Mouse (Mus musculus) kidney, postnatal 36 days (tissue): Measurements from ENCODE around the gene Fgf12.

Experiments used
- DNase-seq, 2 experiments: peaks; one replicate each; pipeline ENCODE4 v3.0.0; 2021 to 2022; ENCODE audit warnings: mixed read lengths in 2 of 2

Fgf12 gene

GRCm38 (mm10) chr16:28610940-28611339 lies 141.9 kb downstream of the Fgf12 start:
- peak; percentile 21 to 68 for DNase-seq

GRCm38 (mm10) chr16:28603155-28603554 lies 149.7 kb downstream of the Fgf12 start:
- no peak for DNase-seq

- no peak for DNase-seq
Observed at GRCm38 (mm10) chr16:28601723-28602122, 151.1 kb downstream of the Fgf12 start.

- DNase-seq, result no peak
Observed at GRCm38 (mm10) chr16:28596112-28596511, 156.8 kb downstream of the Fgf12 start.

GRCm38 (mm10) chr16:28593075-28593915 lies 159.6 kb downstream of the Fgf12 start:
- peak; percentile 39 to 84 for DNase-seq

- DNase-seq, result no peak
Observed at GRCm38 (mm10) chr16:28592466-28592865, 160.4 kb downstream of the Fgf12 start.

- DNase-seq, result no peak
Observed at GRCm38 (mm10) chr16:28591583-28591982, 161.3 kb downstream of the Fgf12 start.

GRCm38 (mm10) chr16:28572212-28572611 lies 180.7 kb downstream of the Fgf12 start:
- no peak for DNase-seq

- no peak for DNase-seq
Observed at GRCm38 (mm10) chr16:28564716-28565217, 188.1 kb downstream of the Fgf12 start.

- DNase-seq, result peak; percentile 6 to 74
Observed at GRCm38 (mm10) chr16:28564075-28564715, 188.7 kb downstream of the Fgf12 start.

GRCm38 (mm10) chr16:28562847-28563246 lies 190.0 kb downstream of the Fgf12 start:
- DNase-seq, result no peak

GRCm38 (mm10) chr16:28555219-28555618 lies 197.6 kb downstream of the Fgf12 start:
- DNase-seq, result no peak

GRCm38 (mm10) chr16:28539423-28539822 lies 213.4 kb downstream of the Fgf12 start:
- DNase-seq, result no peak

- DNase-seq, result peak; percentile 72 to 83
Observed at GRCm38 (mm10) chr16:28517596-28518524, 235.0 kb downstream of the Fgf12 start.

- DNase-seq, result no peak
Observed at GRCm38 (mm10) chr16:28512446-28512845, 240.4 kb downstream of the Fgf12 start.

- no peak for DNase-seq
Observed at GRCm38 (mm10) chr16:28511413-28511812, 241.5 kb downstream of the Fgf12 start.

- no peak for DNase-seq
Observed at GRCm38 (mm10) chr16:28497971-28498607, 254.8 kb downstream of the Fgf12 start.

- no peak for DNase-seq
Observed at GRCm38 (mm10) chr16:28491711-28492110, 261.2 kb downstream of the Fgf12 start.

- peak; percentile 32 to 81 for DNase-seq
Observed at GRCm38 (mm10) chr16:28490515-28490914, 262.4 kb downstream of the Fgf12 start.

GRCm38 (mm10) chr16:28484920-28485319 lies 267.9 kb downstream of the Fgf12 start:
- no peak for DNase-seq

- DNase-seq, result no peak
Observed at GRCm38 (mm10) chr16:28479022-28479421, 273.8 kb downstream of the Fgf12 start.

- DNase-seq, result no peak
Observed at GRCm38 (mm10) chr16:28476651-28477050, 276.2 kb downstream of the Fgf12 start.
